Mouse (Mus musculus): ENCODE data around the gene Stxbp6.

Stxbp6 gene

DNA sequence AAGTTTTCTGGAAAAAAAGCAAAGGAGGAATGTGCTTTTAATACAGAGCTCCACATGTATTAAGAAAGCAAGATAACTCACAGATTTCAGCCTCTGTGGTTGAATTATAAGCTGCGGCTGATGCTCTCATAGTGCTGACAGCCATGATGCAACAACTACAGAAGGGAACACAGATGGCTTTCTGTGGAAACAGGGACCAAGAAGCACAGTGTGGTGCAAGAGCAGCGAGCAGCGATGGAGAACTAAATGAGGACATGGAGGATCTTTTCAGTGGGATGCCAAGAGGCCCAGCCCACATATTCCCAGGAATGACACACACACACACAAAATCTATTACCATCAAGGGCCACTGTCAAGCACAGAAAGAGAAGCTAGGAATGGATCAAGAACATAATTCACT, 81.1 kb downstream of the Stxbp6 start:
- DNase-seq, result no peak

DNA sequence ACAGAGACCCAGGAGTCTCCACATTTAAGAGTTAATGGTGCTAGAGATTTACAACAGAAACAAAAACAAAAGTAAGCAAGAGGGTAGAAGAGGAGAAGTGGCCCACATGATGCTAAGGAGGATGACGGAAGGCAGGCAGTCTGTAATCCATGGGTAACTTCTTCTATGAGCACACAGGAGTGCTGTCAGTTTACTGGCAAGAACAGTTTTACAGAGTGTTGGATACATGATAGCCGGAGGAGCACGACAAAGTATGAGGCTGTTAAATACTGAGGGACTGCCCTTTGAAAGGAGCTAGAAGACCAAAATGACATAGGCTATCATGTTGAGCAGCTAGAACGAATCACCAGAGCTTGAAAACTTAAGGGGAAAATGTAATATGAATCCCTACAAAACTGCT, 81.7 kb downstream of the Stxbp6 start:
- no peak for DNase-seq

DNA sequence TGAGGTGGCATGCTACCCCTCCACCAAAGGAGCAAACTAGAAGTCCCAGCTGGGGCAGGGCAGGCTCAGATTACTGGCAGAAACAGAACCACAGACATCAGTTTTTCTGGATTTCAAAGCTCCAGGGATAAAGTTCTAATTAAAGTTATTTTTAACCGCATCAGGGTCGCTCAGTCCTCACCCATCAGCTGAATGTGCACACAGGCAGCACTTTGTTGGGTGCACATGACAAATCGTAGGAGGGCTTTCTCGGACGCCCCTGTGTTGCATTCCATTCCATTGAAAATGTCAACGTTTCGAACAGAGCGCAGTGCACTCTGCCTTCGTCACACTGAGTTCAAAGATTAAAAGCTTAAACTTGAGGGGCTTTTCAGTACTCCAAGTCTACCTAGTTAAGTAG, 84.1 kb downstream of the Stxbp6 start:
- DNase-seq, result no peak

- no peak for DNase-seq
Measured at GRCm38 (mm10) chr12:44989011-44989410, 85.5 kb downstream of the Stxbp6 start.

- DNase-seq, result no peak
Measured at GRCm38 (mm10) chr12:44987762-44988161, 86.7 kb downstream of the Stxbp6 start.

DNA sequence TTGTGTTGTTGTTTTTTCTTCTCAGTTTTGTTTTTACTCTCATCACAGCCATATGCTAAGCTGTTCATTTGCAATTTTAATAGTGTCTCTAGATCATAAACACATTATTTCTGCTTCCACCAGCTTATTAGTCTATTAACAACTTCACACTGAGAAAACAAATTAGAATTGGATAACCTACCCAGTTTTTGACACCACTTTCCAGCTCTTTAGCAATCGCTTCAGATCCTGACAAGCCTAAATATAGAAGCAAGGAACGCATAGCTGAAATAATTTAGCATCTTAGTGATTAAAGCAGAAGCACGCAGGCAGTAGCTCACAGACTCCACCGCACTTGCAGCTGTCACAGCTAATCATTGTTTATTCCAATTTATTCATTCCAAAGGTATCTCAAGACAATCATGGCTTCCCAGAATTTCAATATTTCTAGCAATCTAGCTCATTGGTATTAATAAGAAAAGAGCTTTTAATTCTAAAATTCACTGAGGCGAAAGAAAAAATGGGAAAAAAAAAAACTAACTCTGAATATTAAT, 95.1 kb downstream of the Stxbp6 start:
- DNase-seq, result no peak

- no peak for DNase-seq
Measured at GRCm38 (mm10) chr12:44975266-44975665, 99.2 kb downstream of the Stxbp6 start.

GRCm38 (mm10) chr12:44971477-44971876, 103.0 kb downstream of the Stxbp6 start:
- DNase-seq, result no peak

GRCm38 (mm10) chr12:44967448-44967847, 107.1 kb downstream of the Stxbp6 start:
- DNase-seq, result no peak

DNA sequence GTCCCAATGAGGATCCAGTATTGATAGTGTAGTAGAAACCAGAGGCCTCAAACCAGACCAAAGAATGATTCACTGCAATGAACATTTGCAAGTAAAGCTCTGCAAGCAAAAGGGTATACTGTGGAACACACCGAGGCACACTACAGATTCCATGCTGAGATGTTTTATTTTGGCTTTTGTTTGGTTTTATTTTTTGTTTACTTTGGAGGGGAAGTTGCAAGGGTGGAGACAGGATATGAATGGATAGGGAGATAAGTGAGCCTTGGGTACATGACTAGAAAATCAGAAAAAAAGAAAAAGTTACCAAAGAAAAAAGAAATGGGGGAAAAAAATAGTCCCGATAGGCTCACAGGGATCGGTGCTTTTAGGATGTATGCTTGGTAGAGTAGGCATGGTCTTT, 117.0 kb downstream of the Stxbp6 start:
- DNase-seq, result no peak

DNA sequence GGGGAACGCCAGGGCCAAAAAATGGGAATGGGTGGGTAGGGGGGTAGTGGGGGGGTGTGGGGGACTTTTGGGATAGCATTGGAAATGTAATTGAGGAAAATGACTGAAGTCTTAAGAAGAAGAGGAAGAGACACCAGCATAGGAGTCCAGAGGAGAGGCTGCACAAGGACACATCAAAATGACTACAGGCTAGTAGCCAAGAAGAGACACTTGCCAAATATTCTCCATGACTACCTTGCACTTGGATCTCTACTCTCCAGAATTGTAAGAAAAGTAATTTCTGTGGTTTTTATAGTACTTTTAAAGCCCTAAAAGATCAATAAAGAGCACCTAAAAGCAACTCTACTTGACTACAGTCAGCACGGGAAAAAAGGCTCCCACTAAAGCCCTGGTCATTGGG, 121.4 kb downstream of the Stxbp6 start:
- no peak for DNase-seq

DNA sequence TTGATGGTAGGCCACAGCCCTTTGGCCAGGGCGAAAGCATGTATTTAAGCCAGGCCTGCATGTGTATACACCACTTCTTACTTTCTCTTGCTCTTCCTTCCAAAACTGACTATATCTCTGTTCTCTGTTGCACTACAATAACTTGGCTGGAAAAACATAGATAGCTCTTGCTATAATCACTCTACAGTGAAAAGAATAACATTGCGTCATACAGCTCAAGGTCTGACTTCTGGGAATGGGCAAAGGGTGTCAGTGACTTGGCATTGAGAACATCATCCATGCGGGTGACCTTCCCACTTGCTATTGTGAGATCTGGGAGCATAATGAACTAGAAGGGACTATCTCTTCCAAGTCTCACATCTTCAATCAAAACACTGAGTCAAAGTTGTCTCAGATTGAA, 122.4 kb downstream of the Stxbp6 start:
- no peak for DNase-seq

DNA sequence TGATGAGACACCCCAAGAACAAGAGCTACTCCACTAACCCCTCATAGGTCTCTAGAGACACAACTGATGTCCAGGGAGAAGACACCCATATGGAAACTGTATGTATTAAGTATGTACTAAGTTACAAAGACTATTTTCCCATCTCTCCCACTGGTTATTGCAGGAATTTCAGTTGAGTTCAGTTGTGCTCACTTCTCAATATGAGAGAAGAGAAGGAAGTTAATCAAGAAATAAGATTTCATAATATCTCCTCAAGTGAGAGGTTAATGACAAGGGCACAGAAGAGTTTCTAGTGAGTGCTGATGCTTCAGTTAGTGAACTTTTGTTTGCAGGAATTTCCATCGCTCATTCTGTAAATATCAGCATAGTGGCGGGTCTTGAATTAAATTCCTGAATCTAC, 124.0 kb downstream of the Stxbp6 start:
- no peak for DNase-seq

GRCm38 (mm10) chr12:44947823-44948222, 126.7 kb downstream of the Stxbp6 start:
- DNase-seq, result no peak

DNA sequence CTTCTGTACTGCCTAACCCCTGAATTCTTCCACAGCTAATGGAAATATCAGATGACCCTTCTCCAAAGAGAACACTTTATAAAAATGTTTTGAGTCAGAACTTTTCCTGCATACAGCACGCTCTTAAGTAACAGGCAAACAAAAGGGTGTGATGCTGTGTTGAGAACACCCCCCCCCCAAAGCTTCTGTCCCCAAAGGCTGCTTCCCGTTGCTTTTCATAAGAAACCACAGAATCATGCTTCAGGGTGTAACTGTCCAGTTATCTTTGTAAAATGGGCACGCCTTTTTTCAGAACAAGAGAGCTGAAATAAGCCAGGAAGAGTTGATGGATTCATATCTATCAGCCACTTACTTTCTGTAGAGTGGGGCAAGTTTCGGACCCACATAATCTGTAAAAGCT, 134.2 kb downstream of the Stxbp6 start:
- no peak for DNase-seq

GRCm38 (mm10) chr12:44939106-44939505, 135.4 kb downstream of the Stxbp6 start:
- DNase-seq, result no peak

DNA sequence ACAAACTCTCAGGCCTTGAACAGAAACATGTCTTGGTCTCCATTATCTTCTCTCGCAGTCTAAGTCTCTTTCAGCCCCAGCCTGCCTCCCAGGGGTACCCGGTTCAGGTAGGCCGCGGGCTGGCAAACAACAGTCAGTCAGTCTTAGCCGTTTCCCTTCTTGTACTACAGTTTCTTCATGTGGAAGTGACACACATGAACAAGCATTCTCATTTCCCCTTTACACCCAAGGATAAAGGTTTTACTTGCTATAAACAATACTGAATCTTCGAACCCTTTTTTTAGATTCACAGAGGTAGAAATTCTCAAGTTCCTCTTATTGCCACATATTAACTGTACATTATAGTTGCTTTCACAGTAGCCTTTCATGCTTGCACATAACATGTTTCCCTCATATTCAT, 141.6 kb downstream of the Stxbp6 start:
- DNase-seq, result no peak

DNA sequence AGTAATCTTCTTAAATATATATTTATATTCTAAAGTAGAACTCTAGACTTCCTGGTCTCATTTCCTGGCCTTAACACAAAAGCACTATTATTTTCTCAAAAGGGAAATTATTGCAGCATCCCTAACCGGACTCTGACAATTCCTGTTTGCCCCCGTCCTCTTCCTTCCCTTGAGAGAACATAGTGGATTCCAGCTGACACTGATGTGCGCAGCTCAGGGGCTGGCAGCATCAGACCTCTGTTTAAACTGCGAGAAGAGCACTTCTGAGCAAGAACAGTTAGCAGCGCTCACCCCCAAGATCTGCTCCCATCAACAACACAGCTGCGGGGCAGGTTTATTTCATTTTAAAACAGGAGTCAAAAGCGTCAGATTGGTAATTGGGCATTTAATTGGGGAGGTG, 142.8 kb downstream of the Stxbp6 start:
- no peak for DNase-seq

GRCm38 (mm10) chr12:44928456-44928855, 146.1 kb downstream of the Stxbp6 start:
- no peak for DNase-seq

DNA sequence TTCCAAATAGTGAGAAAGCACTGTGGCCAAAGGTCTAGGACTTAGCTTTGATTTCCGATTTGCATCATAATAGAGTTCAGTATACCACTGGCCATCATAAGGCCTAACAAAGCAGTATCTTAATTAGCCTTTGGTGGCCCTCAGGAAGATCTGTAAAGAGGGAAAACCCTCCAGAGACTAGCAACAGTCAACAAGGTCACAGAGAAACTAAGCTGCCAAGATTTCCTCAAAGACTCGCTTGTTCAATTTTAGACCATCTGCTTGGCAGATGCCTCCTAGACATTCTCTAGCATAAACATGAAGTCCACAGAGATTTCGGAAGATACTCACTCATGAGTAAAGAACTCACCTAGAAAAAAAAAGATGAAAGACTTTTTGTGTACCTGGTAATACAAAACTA, 148.6 kb downstream of the Stxbp6 start:
- no peak for DNase-seq

GRCm38 (mm10) chr12:44923273-44923672, 151.2 kb downstream of the Stxbp6 start:
- DNase-seq, result no peak

GRCm38 (mm10) chr12:44922241-44922640, 152.3 kb downstream of the Stxbp6 start:
- DNase-seq, result no peak

DNA sequence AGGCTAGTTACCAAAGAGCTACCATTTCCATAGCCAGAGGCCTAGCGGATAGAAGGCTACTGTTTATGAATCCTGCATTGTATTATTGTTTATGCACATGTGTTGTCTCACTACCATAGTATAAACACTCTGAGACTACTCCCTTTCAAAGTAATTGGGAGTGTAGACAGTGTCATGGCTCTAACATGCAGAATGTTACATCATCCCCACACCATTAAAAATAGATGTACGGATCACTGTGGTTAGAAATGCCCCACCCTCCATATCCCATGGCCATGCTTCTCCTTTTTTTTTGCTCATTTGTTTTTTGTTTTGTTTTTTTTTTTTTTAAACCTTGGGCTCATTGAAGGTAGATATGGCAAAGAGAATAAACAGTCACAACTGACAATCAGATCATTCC, 154.9 kb downstream of the Stxbp6 start:
- DNase-seq, result no peak

DNA sequence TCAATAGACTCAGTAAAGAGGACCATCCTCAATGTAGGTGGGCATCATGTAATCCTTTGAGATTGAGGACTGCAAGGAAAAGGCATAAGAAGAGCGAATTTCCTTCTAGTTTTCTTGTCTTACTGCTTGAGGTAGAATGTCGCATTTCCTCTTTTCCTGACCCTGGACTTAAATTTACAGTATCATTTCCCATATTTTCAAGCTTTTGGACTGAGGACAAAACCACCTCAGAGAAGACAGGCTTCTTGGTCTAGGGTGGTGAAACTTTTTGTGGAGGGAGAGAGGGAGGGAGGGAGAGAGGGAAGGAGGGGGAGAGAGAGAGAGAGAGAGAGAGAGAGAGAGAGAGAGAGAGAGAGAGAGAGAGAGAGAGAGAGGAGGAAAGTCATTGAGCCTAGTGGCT, 155.6 kb downstream of the Stxbp6 start:
- DNase-seq, result no peak

GRCm38 (mm10) chr12:44913854-44914253, 160.7 kb downstream of the Stxbp6 start:
- DNase-seq, result no peak
